Mouse (Mus musculus): ENCODE measurements at regions not wholly inside any gene's neighbourhood (a gene's known extent, or its start where the extent isn't known, plus 50 kb on each side); places are given as distances from the start of the nearest gene placed in this dataset.

GRCm38 (mm10) chr7:68412786-68413185, 139.1 kb downstream of the Fam169b start:
- no peak for DNase-seq (ENCODE audit: extremely low read depth, low read depth, low spot score)
- no peaks in the 10 kb centered on the region for H3K79me2 ChIP-seq (ENCODE audit: control insufficient read depth, insufficient read depth, low read length)
- H3K4me3 ChIP-seq (ENCODE audit: insufficient read depth, low read depth, low read length) = no peak overlapping the region
- 78% methylated on average over 1 of the region's 1 CpGs for WGBS
- no peaks in the 10 kb centered on the region for H3K36me3 ChIP-seq (ENCODE audit: control insufficient read depth, insufficient read depth, low read length)
- H3K27me3 ChIP-seq (ENCODE audit: control insufficient read depth, insufficient read depth, low read length) = no peaks in the 10 kb centered on the region
- H3K4me1 ChIP-seq (ENCODE audit: control insufficient read depth, insufficient read depth, low read length) = no peaks in the 10 kb centered on the region
- TF ChIP-seq CTCF (IDR thresholded peaks at IDR 0.05; ENCODE audit: low read depth, low read length) (no peak), POLR2A (IDR thresholded peaks at IDR 0.05; ENCODE audit: extremely low read depth, insufficient read depth, low read length) (no peak)
- no peak overlapping the region for H3K9ac ChIP-seq (ENCODE audit: low read depth, low read length)
- H3K27ac ChIP-seq (replicated peaks; ENCODE audit: insufficient read depth, low read depth, low read length) = no peak overlapping the region

Data from liver, adult 2 months (tissue).